Mouse (Mus musculus) liver, embryonic 14.5 days (tissue): ENCODE measurements at regions not wholly inside any gene's neighbourhood (a gene's known extent, or its start where the extent isn't known, plus 50 kb on each side); places are given as distances from the start of the nearest gene placed in this dataset.

ENCODE experiments used
- ATAC-seq: fragments of 200-750 bp; cut with Nextera tagmentation; 2 replicates; pipeline ENCODE4 v1.8.0; 2017; ENCODE audit warnings: moderate number of reproducible peaks, mild to moderate bottlenecking, moderate library complexity; ENCODE audit not compliant: insufficient read depth
- DNase-seq, 3 experiments: peaks; one replicate each; pipeline ENCODE4 v3.0.0-alpha.2; 2012 to 2013; ENCODE audit warnings: low read depth in 3 of 3, low spot score in 3 of 3
- H3K27ac ChIP-seq: fragments of 300-500 bp; sonication (generic); 2 replicates; pipeline ENCODE4 v1.5.1; 2014; ENCODE audit warnings: moderate library complexity, mild to moderate bottlenecking, control low read depth, inconsistent platforms
- H3K27me3 ChIP-seq: fragments of 300-500 bp; sonication (generic); 2 replicates; pipeline ENCODE4 v1.6.1; 2014; ENCODE audit warnings: mild to moderate bottlenecking, low read length, moderate library complexity; ENCODE audit not compliant: control insufficient read depth, insufficient read depth
- H3K36me3 ChIP-seq: fragments of 300-500 bp; sonication (generic); replicated peaks from 2 replicates; pipeline ENCODE4 v1.6.1; 2014; ENCODE audit warnings: low read depth; ENCODE audit not compliant: control insufficient read depth, insufficient read depth
- H3K4me1 ChIP-seq, 2 experiments: fragments of 200-500 bp in 1 of 2; fragments of 300-500 bp in 1 of 2; sonication (generic) in 1 of 2; replicated peaks; 2 replicates each; pipeline ENCODE4 v1.6.1; 2012 to 2014; ENCODE audit warnings: antibody characterized with exemption in 1 of 2, inconsistent platforms in 1 of 2, low read length in 1 of 2; ENCODE audit not compliant: control insufficient read depth in 2 of 2, insufficient read depth in 2 of 2
- H3K4me2 ChIP-seq: fragments of 300-500 bp; sonication (generic); 2 replicates; pipeline ENCODE4 v1.6.1; 2014; ENCODE audit warnings: low read depth, mild to moderate bottlenecking, control low read depth, moderate library complexity
- H3K4me3 ChIP-seq, 2 experiments: fragments of 200-500 bp in 1 of 2; fragments of 300-500 bp in 1 of 2; sonication (generic) in 1 of 2; 2 replicates each; pipeline ENCODE4 v1.5.1; 2012 to 2014; ENCODE audit warnings: low read depth in 2 of 2, low read length in 2 of 2, mild to moderate bottlenecking in 2 of 2, control low read depth in 1 of 2, inconsistent platforms in 1 of 2, moderate library complexity in 1 of 2; ENCODE audit not compliant: insufficient read depth in 1 of 2
- H3K9ac ChIP-seq: fragments of 300-500 bp; sonication (generic); replicated peaks from 2 replicates; pipeline ENCODE4 v1.6.1; 2014; ENCODE audit warnings: mild to moderate bottlenecking, control low read depth, moderate library complexity
- H3K9me3 ChIP-seq: fragments of 300-500 bp; sonication (generic); 2 replicates; pipeline ENCODE4 v1.6.1; 2016; ENCODE audit warnings: low read length, mixed read lengths; ENCODE audit not compliant: control insufficient read depth
- CTCF ChIP-seq: IDR thresholded peaks from 2 replicates; pipeline ENCODE4 v1.5.1; 2016; ENCODE audit warnings: antibody characterized with exemption, low read depth, control low read depth
- EP300 ChIP-seq: IDR thresholded peaks from 2 replicates; pipeline ENCODE4 v1.6.1; 2016; ENCODE audit warnings: antibody characterized with exemption, low read depth
- WGBS: fragments of 180-500 bp; shearing (Covaris S2); extraction: QIAGEN DNeasy Blood & Tissue Kit; methylation state at CpG from one replicate; pipeline ENCODE4 v1.1.7; 2014; ENCODE audit not compliant: insufficient replicate concordance; 5-methylcytosine and 5-hydroxymethylcytosine counted together

DNA sequence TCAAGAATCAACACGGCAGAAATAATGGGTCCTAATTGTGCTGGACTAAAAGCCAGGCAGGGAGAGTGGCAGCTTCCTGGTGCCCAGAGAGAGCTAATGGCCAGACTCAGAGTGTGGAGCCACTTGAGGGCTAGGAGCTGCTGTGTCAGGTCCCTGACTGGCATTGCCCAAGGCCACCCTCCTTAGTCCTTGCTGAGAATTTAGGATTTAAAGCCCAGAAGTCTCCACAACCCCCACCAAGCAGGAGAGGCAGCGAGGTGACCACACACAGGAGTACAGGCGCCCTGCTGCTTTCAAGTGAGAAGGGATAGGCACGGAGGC, 133.7 kb downstream of the Tpra1 start:
- no peak for ATAC-seq
- WGBS, result 54% methylated on average over 4 of the region's 4 CpGs
- TF ChIP-seq EP300, result no peak
- TF ChIP-seq CTCF, result no peak

DNA sequence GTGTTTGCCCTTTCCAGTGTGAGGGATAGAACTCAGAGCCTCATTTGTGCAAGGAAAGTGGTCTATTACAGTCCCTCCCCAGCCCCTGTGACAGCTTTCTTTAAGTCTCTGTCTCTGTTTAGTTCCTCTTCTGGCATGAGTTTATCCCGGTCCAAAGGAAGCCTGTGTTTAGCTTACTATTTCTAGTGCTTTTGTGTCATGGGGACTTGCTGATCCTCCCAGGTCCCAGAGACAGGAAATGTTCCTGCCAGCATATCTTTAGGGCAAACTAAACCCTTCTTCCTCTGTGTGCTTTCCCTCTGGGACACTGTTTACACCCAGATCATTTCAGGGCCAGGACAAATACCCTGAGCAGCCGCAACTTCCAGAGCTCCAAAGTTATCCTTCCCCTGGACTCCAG, 135.3 kb downstream of the Tpra1 start:
- H3K36me3 ChIP-seq, result no peaks in the 10 kb centered on the region
- no peaks in the 10 kb centered on the region for H3K9me3 ChIP-seq
- TF ChIP-seq EP300 (no peak), CTCF (no peak)
- WGBS, result 20% methylated on average over 2 of the region's 2 CpGs
- no peak for DNase-seq
- no peak overlapping the region for H3K9ac ChIP-seq
- no peak overlapping the region for H3K4me2 ChIP-seq
- no peaks in the 10 kb centered on the region for H3K4me1 ChIP-seq
- no peak for ATAC-seq
- no peak overlapping the region for H3K4me3 ChIP-seq
- no peaks in the 10 kb centered on the region for H3K27me3 ChIP-seq
- H3K27ac ChIP-seq, result no peak overlapping the region

More for the DNA sequence above, 133.7 kb downstream of the Tpra1 start:
- H3K36me3 ChIP-seq, result no peaks in the 10 kb centered on the region
- H3K4me2 ChIP-seq, result no peak overlapping the region
- no peak overlapping the region for H3K4me3 ChIP-seq
- H3K27me3 ChIP-seq, result no peaks in the 10 kb centered on the region
- DNase-seq, result no peak
- H3K27ac ChIP-seq, result no peak overlapping the region
- H3K4me1 ChIP-seq, result no peaks in the 10 kb centered on the region
- no peaks in the 10 kb centered on the region for H3K9me3 ChIP-seq
- H3K9ac ChIP-seq, result no peak overlapping the region

DNA sequence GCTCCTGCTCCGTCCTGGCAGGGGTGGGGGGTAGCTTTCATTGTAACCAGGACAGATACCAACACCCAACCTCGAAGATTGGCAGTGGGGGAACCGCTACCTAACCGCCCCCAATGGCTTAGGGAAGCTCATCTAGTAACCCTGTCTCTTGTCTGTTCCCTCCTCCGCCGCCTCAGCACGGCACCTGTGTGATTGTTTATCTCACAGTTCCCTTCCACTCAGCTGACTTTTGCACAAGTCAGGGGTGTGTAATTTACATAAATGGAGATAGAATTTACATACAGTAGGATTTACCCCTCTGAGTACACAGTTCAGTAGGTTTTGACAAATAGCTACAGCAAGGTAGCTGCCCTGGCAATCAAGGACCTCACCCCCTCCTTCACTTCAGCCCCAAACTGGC, 135.8 kb downstream of the Tpra1 start:
- no peaks in the 10 kb centered on the region for H3K4me1 ChIP-seq
- no peak overlapping the region for H3K27ac ChIP-seq
- no peak for TF ChIP-seq CTCF
- TF ChIP-seq EP300, result no peak
- no peak overlapping the region for H3K4me2 ChIP-seq
- DNase-seq (no peak), ATAC-seq (no peak)
- no peaks in the 10 kb centered on the region for H3K9me3 ChIP-seq
- no peaks in the 10 kb centered on the region for H3K36me3 ChIP-seq
- 47% methylated on average over 7 of the region's 7 CpGs for WGBS
- H3K27me3 ChIP-seq, result no peaks in the 10 kb centered on the region
- H3K9ac ChIP-seq, result no peak overlapping the region
- no peak overlapping the region for H3K4me3 ChIP-seq

DNA sequence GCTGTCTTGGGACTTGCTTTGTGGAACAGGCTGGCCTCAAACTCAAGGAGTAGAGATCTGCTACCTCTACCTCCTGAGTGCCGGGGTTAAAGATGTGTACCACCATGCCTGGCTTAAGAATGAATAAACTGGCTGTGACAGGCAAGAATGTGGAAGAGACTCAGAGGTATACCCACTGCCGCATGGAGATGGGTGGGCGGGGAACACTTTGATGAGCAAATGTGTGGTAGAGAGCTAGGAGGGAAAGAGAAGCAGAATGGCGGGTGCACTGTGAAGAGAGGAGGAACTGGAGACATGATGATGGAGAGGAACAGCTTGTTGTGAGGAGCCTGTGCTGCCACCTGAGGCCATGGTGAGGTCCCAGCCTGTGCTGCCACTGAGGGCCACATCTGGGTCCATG, 138.9 kb downstream of the Tpra1 start:
- TF ChIP-seq EP300 (no peak), CTCF (no peak)
- no peak overlapping the region for H3K4me3 ChIP-seq
- no peak overlapping the region for H3K9ac ChIP-seq
- no peaks in the 10 kb centered on the region for H3K4me1 ChIP-seq
- no peak for DNase-seq
- no peak overlapping the region for H3K27ac ChIP-seq
- H3K4me2 ChIP-seq, result no peak overlapping the region
- no peaks in the 10 kb centered on the region for H3K36me3 ChIP-seq
- no peaks in the 10 kb centered on the region for H3K9me3 ChIP-seq
- 58% methylated on average over 4 of the region's 4 CpGs for WGBS
- H3K27me3 ChIP-seq, result no peaks in the 10 kb centered on the region
- no peak for ATAC-seq

DNA sequence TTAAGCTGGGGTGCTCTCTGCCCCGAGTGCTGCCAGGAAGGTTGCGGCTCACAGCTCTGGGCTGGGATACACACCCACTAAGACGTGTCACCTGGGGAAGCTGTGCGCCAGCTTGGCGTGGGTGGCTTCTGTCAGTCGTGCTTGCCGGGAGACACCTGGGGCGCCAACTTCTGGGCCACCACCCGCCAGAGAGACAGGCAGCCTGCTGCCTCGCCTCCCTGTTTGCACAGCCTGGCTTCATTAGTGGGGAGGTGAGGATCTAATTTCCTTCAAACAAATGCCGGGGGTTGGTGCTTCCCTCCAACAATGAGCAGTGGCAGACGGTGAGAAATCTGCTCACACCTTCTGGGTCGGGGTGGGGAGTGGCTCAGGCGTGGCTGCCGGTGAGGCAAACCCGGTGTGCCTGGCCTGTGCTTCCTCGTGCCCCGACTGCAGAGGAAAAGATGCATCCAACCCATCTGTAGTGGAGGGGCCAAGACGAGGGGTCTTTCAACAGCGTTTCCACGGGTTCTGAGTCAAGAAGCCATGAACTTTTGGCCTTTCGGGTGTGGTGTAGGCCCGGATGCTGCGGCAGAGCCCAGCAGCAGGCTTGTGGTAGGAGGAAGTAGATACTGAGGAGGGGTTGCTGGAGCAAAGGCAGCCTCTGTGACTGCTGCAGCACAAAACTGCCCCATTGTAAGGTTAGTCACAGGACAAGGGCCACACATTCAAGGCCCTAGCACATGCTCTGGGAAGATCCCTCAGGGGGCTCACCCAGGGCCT, 140.6 kb downstream of the Tpra1 start:
- Histone ChIP-seq H3K9me3 (no peaks in the 10 kb centered on the region), H3K36me3 (no peaks in the 10 kb centered on the region), H3K4me2 (no peak overlapping the region), H3K27me3 (no peaks in the 10 kb centered on the region), H3K4me1 (no peaks in the 10 kb centered on the region), H3K27ac (no peak overlapping the region), H3K9ac (no peak overlapping the region), H3K4me3 (no peak overlapping the region)
- ATAC-seq, result no peak
- WGBS, result 24% methylated on average over 24 of the region's 24 CpGs
- TF ChIP-seq EP300 (no peak), CTCF (no peak)
- DNase-seq, result no peak
